In the genomic region with DNA sequence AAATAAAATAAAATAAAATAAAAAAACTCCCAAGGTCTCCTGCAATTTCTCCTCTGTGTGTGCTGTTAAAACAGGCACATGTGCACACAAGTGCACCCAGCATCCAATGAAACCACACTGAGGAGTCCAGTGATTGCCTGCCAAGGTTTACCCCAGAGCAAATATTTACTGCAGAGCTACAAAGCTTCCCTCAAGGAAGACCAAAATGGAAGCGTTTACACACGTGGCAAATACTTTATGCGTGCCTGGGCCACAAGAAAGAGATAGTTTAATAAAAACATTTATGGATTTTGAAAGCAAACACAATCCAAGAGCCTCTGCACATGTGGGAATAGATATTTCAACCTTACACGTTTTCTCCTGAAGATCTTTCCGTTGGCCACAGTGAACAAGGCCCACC, we compare ENCODE assay signal across 20 mouse cellular contexts.
DNase-seq lines count a peak whose midpoint lies in the region; ATAC-seq and TF ChIP-seq lines count a peak whose summit lies in the region.
"Had no signal": no experiment of that assay in that cellular context is flagged by ENCODE, and none has a peak within 500 bp of the region (broad histone marks: within the 10 kb centered on the region; RNA-seq: fewer than 3 reads in every experiment).

No protein-coding gene starts in this region.

- TF ChIP-seq EP300 in liver, postnatal 0 days (IDR thresholded peaks at IDR 0.05; ENCODE audit: low read depth) = no peak

- H3K9ac ChIP-seq in hindbrain, embryonic 13.5 days = no peak overlapping the region
- H3K9ac ChIP-seq in embryonic facial prominence, embryonic 15.5 days = no peak overlapping the region
- no peak overlapping the region for H3K9ac ChIP-seq in limb, embryonic 15.5 days
- H3K9ac ChIP-seq in liver, postnatal 0 days (replicated peaks) = no peak overlapping the region
- H3K9ac ChIP-seq: hindbrain, embryonic 12.5 days had no signal

- 78% methylated on average over 5 of the region's 5 CpGs for WGBS in hindbrain, embryonic 10.5 days
- 75% methylated on average over 5 of the region's 5 CpGs for WGBS in hindbrain, embryonic 13.5 days
- WGBS in embryonic facial prominence, embryonic 15.5 days = 37% methylated on average over 5 of the region's 5 CpGs
- WGBS in limb, embryonic 15.5 days = 29% methylated on average over 5 of the region's 5 CpGs
- 53% methylated on average over 5 of the region's 5 CpGs for WGBS in liver, postnatal 0 days (ENCODE audit: insufficient replicate concordance)

- no peak for DNase-seq in hindbrain, embryonic 10.5 days (ENCODE audit: low spot score)
- peak; percentile 30 for DNase-seq in brain, embryonic 14.5 days (ENCODE audit: low read depth)
- DNase-seq in liver, postnatal 0 days = no peak
- DNase-seq in layer of hippocampus, adult 8-10 months (ENCODE audit: low spot score in 2 of 2) = no peak
- DNase-seq in layer of hippocampus, adult 9-10 months (ENCODE audit: low spot score) = no peak
- DNase-seq: adrenal gland, postnatal 10 days; B cell, adult 2 months; cerebellum, adult 11-12 months; kidney, adult 18-20 months; kidney, postnatal 25 days; lung, postnatal 14 days; right cerebral cortex, postnatal 25 days; thymus, adult 18-20 months had no signal

- peaks cover 48% of the 10 kb centered on the region for H3K4me1 ChIP-seq in hindbrain, embryonic 10.5 days (replicated peaks)
- peaks cover 18% of the 10 kb centered on the region for H3K4me1 ChIP-seq in hindbrain, embryonic 13.5 days (replicated peaks)
- H3K4me1 ChIP-seq in embryonic facial prominence, embryonic 15.5 days = peaks cover 44% of the 10 kb centered on the region
- peaks cover 46% of the 10 kb centered on the region for H3K4me1 ChIP-seq in limb, embryonic 15.5 days
- H3K4me1 ChIP-seq in liver, postnatal 0 days (ENCODE audit: insufficient read depth) = 0 out of 2 replicates have a peak, but pooled peaks cover 4% of the 10 kb centered on the region

- no peak for ATAC-seq in hindbrain, embryonic 13.5 days (ENCODE audit: low FRiP score)
- ATAC-seq in embryonic facial prominence, embryonic 15.5 days (ENCODE audit: insufficient number of reproducible peaks, low FRiP score, low TSS enrichment, low read depth) = no peak
- ATAC-seq in limb, embryonic 15.5 days (ENCODE audit: insufficient number of reproducible peaks, low FRiP score, low TSS enrichment, low read depth) = no peak
- no peak for ATAC-seq in liver, postnatal 0 days
- ATAC-seq: forebrain, embryonic 14.5 days had no signal

- no peak overlapping the region for H3K4me2 ChIP-seq in hindbrain, embryonic 13.5 days
- no peak overlapping the region for H3K4me2 ChIP-seq in embryonic facial prominence, embryonic 15.5 days (replicated peaks)
- no peak overlapping the region for H3K4me2 ChIP-seq in limb, embryonic 15.5 days
- no peak overlapping the region for H3K4me2 ChIP-seq in liver, postnatal 0 days (ENCODE audit: low read depth, low read length)
- H3K4me2 ChIP-seq: hindbrain, embryonic 12.5 days; liver, embryonic 11.5 days had no signal

- no peaks in the 10 kb centered on the region for H3K36me3 ChIP-seq in hindbrain, embryonic 10.5 days
- no peaks in the 10 kb centered on the region for H3K36me3 ChIP-seq in hindbrain, embryonic 13.5 days
- H3K36me3 ChIP-seq in embryonic facial prominence, embryonic 15.5 days = no peaks in the 10 kb centered on the region
- H3K36me3 ChIP-seq in limb, embryonic 15.5 days = no peaks in the 10 kb centered on the region
- H3K36me3 ChIP-seq in liver, postnatal 0 days (replicated peaks; ENCODE audit: insufficient read depth, low read length) = no peaks in the 10 kb centered on the region
- H3K36me3 ChIP-seq: hindbrain, embryonic 12.5 days had no signal

- no peak overlapping the region for H3K4me3 ChIP-seq in hindbrain, embryonic 10.5 days
- H3K4me3 ChIP-seq in hindbrain, embryonic 13.5 days = no peak overlapping the region
- no peak overlapping the region for H3K4me3 ChIP-seq in embryonic facial prominence, embryonic 15.5 days (replicated peaks)
- H3K4me3 ChIP-seq in limb, embryonic 15.5 days = no peak overlapping the region
- no peak overlapping the region for H3K4me3 ChIP-seq in liver, postnatal 0 days (ENCODE audit: low read depth, low read length)
- H3K4me3 ChIP-seq: erythroblast, embryonic 14.5 days; hindbrain, embryonic 12.5 days had no signal

- peak overlapping the region; percentile 97 for H3K27ac ChIP-seq in hindbrain, embryonic 10.5 days
- no peak overlapping the region for H3K27ac ChIP-seq in hindbrain, embryonic 13.5 days
- peak overlapping the region; percentile 95 for H3K27ac ChIP-seq in embryonic facial prominence, embryonic 15.5 days (replicated peaks)
- peak overlapping the region; percentile 93 for H3K27ac ChIP-seq in limb, embryonic 15.5 days
- no peak overlapping the region for H3K27ac ChIP-seq in liver, postnatal 0 days (ENCODE audit: low read depth)

- TF ChIP-seq CTCF in brain, embryonic 14.5 days (IDR thresholded peaks at IDR 0.05; ENCODE audit: borderline replicate concordance, extremely low read depth, insufficient read depth, insufficient read length) = no peak
- TF ChIP-seq CTCF in liver, postnatal 0 days (IDR thresholded peaks at IDR 0.05; ENCODE audit: low read depth) = no peak

- H3K9me3 ChIP-seq in hindbrain, embryonic 10.5 days = no peaks in the 10 kb centered on the region
- no peaks in the 10 kb centered on the region for H3K9me3 ChIP-seq in hindbrain, embryonic 13.5 days
- H3K9me3 ChIP-seq in embryonic facial prominence, embryonic 15.5 days (replicated peaks) = no peaks in the 10 kb centered on the region
- no peaks in the 10 kb centered on the region for H3K9me3 ChIP-seq in limb, embryonic 15.5 days
- H3K9me3 ChIP-seq in liver, postnatal 0 days (ENCODE audit: low read length) = no peaks in the 10 kb centered on the region
- H3K9me3 ChIP-seq: hindbrain, embryonic 12.5 days had no signal

- no peak for TF ChIP-seq POLR2A in brain, embryonic 14.5 days (IDR thresholded peaks at IDR 0.05; ENCODE audit: borderline replicate concordance, extremely low read depth, insufficient read depth, insufficient read length, poor library complexity, severe bottlenecking)

- no peaks in the 10 kb centered on the region; the same call in 1 of the 2 replicates for H3K27me3 ChIP-seq in hindbrain, embryonic 10.5 days (ENCODE audit: insufficient read depth, poor library complexity, severe bottlenecking)
- H3K27me3 ChIP-seq in hindbrain, embryonic 13.5 days = peaks cover 11% of the 10 kb centered on the region; the same call in 1 of the 2 replicates
- no peaks in the 10 kb centered on the region for H3K27me3 ChIP-seq in embryonic facial prominence, embryonic 15.5 days
- H3K27me3 ChIP-seq in limb, embryonic 15.5 days = no peaks in the 10 kb centered on the region
- peaks cover 23% of the 10 kb centered on the region for H3K27me3 ChIP-seq in liver, postnatal 0 days (ENCODE audit: insufficient read depth, low read length)
- H3K27me3 ChIP-seq: hindbrain, embryonic 12.5 days had no signal

Comparison
In these comparisons a context has a peak if more than half of its experiments do, and no peak if none do; other contexts are left out.
1. H3K27ac ChIP-seq: peak in hindbrain, embryonic 10.5 days (single experiment), embryonic facial prominence, embryonic 15.5 days (single experiment) and limb, embryonic 15.5 days (single experiment); none in hindbrain, embryonic 13.5 days (single experiment) and liver, postnatal 0 days (single experiment).